Mouse (Mus musculus): ENCODE results near the gene Iapp. TPM values are rescaled to one million over a fixed set of nuclear protein-coding genes. Genes with fewer than 3 reads are reported as not detected.
"Not testable (repeated sequence)": the region's sequence is repeated elsewhere in the genome, so short reads cannot be mapped to it uniquely, and the experiment has no call there.

Iapp gene
- polyA plus RNA-seq (2014; fragmentation: Nextera tagmentation; extraction: Ambion mirVana), result 0.30 and 3.2 TPM in 2 replicates

DNA sequence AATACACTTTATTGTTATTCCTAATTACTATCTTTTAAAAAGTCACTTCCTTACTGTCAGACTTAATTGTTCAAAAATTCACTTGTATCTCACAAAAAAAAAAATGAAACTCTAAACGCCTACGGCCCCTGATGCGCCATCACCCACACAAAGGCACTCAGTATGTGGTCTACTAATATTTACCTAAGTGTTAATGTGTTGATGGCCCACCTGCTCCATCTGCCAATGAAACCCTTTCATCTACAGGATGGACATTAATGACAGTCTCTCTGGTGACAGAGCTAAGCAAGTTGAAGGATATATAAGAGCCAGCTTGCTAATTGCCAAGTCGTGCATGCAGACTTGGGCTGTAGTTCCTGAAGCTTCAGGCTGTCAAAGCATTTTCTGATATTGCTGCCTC, at the start of gene Iapp:
Gene Iapp (plus strand): TSS at position 326 of the 400 bp plus-strand sequence.
- no peak within 1 kb of the TSS for H3K27ac ChIP-seq (ENCODE audit: low read length)
- no peak within 1 kb of the TSS for H3K4me2 ChIP-seq (replicated peaks; ENCODE audit: low read depth, low read length)
- 46% methylated on average over 4 of the region's 4 CpGs for WGBS
- no peak within 1 kb of the TSS for H3K4me3 ChIP-seq (ENCODE audit: low read depth, low read length)
- no peaks in the 10 kb centered on the region for H3K4me1 ChIP-seq (ENCODE audit: control insufficient read depth, insufficient read depth, low read length)
- H3K27me3 ChIP-seq (ENCODE audit: control insufficient read depth, insufficient read depth, low read length), result no peaks in the 10 kb centered on the region
- no peaks in the 10 kb centered on the region for H3K9me3 ChIP-seq (ENCODE audit: control insufficient read depth, low read depth, low read length)
- no peaks in the 10 kb centered on the region for H3K36me3 ChIP-seq (ENCODE audit: control insufficient read depth, insufficient read depth, low read length)
- no peak for ATAC-seq (ENCODE audit: insufficient number of reproducible peaks, insufficient read depth, low FRiP score, low read depth)
- H3K9ac ChIP-seq (replicated peaks; ENCODE audit: low read depth, low read length), result no peak within 1 kb of the TSS

GRCm38 (mm10) chr6:142250738-142251307, 47.4 kb upstream of the Iapp start:
- WGBS, result 83% methylated on average over 1 of the region's 1 CpGs
- not testable (repeated sequence) for H3K9me3 ChIP-seq (ENCODE audit: control insufficient read depth, low read depth, low read length); H3K4me2 ChIP-seq (replicated peaks; ENCODE audit: low read depth, low read length); H3K4me3 ChIP-seq (ENCODE audit: low read depth, low read length); H3K27ac ChIP-seq (ENCODE audit: low read length); H3K36me3 ChIP-seq (ENCODE audit: control insufficient read depth, insufficient read depth, low read length); ATAC-seq (ENCODE audit: insufficient number of reproducible peaks, insufficient read depth, low FRiP score, low read depth); H3K27me3 ChIP-seq (ENCODE audit: control insufficient read depth, insufficient read depth, low read length); H3K9ac ChIP-seq (replicated peaks; ENCODE audit: low read depth, low read length); H3K4me1 ChIP-seq (ENCODE audit: control insufficient read depth, insufficient read depth, low read length)

DNA sequence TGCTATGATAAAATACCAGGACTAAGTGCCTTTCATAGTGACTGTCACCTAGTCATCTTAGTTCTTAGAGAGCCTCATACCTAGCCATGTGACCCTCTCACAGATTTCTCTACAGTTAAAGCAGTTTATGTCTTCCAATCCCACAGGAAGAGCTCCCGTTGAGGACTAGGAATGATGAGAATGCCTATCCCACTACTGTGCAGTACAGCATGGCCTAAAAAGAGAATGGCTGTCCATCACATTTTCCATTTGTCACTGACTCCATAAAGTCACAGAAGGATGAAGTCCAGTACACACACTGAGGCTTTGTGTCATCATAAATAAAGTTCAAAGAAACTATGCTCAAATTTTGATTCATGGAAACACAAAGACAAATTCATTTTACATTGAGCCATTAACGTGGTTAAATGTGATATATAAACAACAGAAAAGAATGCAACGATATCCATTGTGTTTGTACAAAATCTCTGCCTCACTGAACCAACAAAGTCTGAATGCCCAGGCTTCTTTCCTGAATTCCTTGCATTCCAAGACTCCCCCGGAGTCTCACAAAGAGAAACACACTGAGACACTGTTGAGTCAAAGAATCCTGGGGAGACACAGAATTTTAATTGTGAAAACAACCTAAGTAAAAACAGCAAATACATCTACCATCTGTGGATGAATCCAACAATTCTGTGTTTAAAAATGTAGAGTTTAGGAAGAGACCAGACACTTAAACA, 22.3 kb upstream of the Iapp start:
- Histone ChIP-seq H3K27me3 (ENCODE audit: control insufficient read depth, insufficient read depth, low read length) (no peaks in the 10 kb centered on the region), H3K36me3 (ENCODE audit: control insufficient read depth, insufficient read depth, low read length) (no peaks in the 10 kb centered on the region), H3K27ac (ENCODE audit: low read length) (no peak overlapping the region), H3K4me1 (ENCODE audit: control insufficient read depth, insufficient read depth, low read length) (no peaks in the 10 kb centered on the region), H3K4me2 (replicated peaks; ENCODE audit: low read depth, low read length) (no peak overlapping the region), H3K9me3 (ENCODE audit: control insufficient read depth, low read depth, low read length) (no peaks in the 10 kb centered on the region), H3K4me3 (ENCODE audit: low read depth, low read length) (no peak overlapping the region), H3K9ac (replicated peaks; ENCODE audit: low read depth, low read length) (no peak overlapping the region)
- ATAC-seq (ENCODE audit: insufficient number of reproducible peaks, insufficient read depth, low FRiP score, low read depth), result no peak
- 7% methylated on average over 4 of the region's 4 CpGs for WGBS

DNA sequence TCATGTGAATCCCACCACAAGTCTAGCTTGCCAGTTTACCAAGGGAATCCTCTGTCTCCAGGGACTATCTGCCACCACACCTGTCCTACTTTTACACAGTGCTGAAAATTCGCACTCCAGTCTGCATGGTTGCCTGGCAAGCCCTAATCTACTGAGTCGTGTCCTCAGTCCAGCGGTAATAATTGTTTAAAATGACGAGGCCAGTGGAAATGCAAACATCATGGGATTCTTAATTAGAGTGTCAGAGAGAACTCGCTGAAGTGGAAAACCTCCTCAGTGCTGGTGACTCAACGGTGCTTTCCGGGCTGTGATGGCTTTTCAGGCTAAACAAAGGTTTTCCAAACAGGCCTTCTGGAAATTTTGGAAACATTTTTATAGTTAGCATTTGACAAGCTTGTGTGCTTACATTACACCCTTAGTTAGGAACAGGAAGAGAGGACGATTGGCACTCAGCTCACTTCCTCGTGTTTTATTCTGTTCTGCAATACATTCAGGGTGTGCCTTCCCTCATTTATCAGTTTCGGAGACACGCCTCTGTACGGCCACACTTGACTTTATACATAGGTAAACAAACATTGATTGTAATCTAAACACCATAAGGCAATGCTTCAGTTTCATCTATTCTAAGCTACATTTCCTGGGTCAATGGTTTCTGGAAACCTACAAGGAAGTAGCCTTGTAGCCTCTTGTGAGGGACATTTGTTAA, 8.7 kb upstream of the Iapp start:
- 69% methylated on average over 12 of the region's 12 CpGs for WGBS
- Histone ChIP-seq H3K9me3 (ENCODE audit: control insufficient read depth, low read depth, low read length) (no peaks in the 10 kb centered on the region), H3K27me3 (ENCODE audit: control insufficient read depth, insufficient read depth, low read length) (no peaks in the 10 kb centered on the region), H3K36me3 (ENCODE audit: control insufficient read depth, insufficient read depth, low read length) (no peaks in the 10 kb centered on the region), H3K4me2 (replicated peaks; ENCODE audit: low read depth, low read length) (no peak overlapping the region), H3K4me3 (ENCODE audit: low read depth, low read length) (no peak overlapping the region), H3K27ac (ENCODE audit: low read length) (no peak overlapping the region), H3K4me1 (ENCODE audit: control insufficient read depth, insufficient read depth, low read length) (no peaks in the 10 kb centered on the region), H3K9ac (replicated peaks; ENCODE audit: low read depth, low read length) (no peak overlapping the region)
- 0 out of 2 replicates have a peak, but pooled peaks have one; percentile 37 for ATAC-seq (ENCODE audit: insufficient number of reproducible peaks, insufficient read depth, low FRiP score, low read depth)

DNA sequence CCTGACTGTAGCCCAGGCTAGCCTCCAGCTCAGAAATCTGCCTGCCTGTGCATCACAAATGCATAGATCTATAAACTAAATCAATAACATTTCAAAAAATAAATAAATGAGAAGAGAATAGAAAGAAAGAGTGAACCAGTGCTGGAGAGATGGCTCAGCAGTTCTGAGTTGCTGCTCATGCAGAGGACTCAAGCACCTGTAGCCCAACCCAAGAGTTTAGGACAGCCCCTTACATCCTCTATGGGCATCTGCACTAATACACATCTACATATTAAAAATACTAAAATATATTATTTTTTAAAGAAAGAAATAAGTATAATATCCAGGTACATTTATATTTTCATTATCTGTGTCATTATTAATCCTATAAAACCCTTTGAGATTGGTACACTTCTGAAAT, 6.9 kb downstream of the Iapp start:
- Histone ChIP-seq H3K4me1 (ENCODE audit: control insufficient read depth, insufficient read depth, low read length) (no peaks in the 10 kb centered on the region), H3K9me3 (ENCODE audit: control insufficient read depth, low read depth, low read length) (peaks cover 3% of the 10 kb centered on the region; the same call in 1 of the 2 replicates), H3K4me2 (replicated peaks; ENCODE audit: low read depth, low read length) (no peak overlapping the region), H3K27ac (ENCODE audit: low read length) (no peak overlapping the region), H3K9ac (replicated peaks; ENCODE audit: low read depth, low read length) (no peak overlapping the region), H3K27me3 (ENCODE audit: control insufficient read depth, insufficient read depth, low read length) (no peaks in the 10 kb centered on the region), H3K36me3 (ENCODE audit: control insufficient read depth, insufficient read depth, low read length) (no peaks in the 10 kb centered on the region), H3K4me3 (ENCODE audit: low read depth, low read length) (no peak overlapping the region)
- ATAC-seq (ENCODE audit: insufficient number of reproducible peaks, insufficient read depth, low FRiP score, low read depth), result no peak

GRCm38 (mm10) chr6:142314285-142314684, 16.1 kb downstream of the Iapp start:
- 76% methylated on average over 5 of the region's 5 CpGs for WGBS
- H3K4me1 ChIP-seq (ENCODE audit: control insufficient read depth, insufficient read depth, low read length), result no peaks in the 10 kb centered on the region
- no peak overlapping the region for H3K4me2 ChIP-seq (replicated peaks; ENCODE audit: low read depth, low read length)
- H3K36me3 ChIP-seq (ENCODE audit: control insufficient read depth, insufficient read depth, low read length), result no peaks in the 10 kb centered on the region
- no peak overlapping the region for H3K4me3 ChIP-seq (ENCODE audit: low read depth, low read length)
- no peak for ATAC-seq (ENCODE audit: insufficient number of reproducible peaks, insufficient read depth, low FRiP score, low read depth)
- no peak overlapping the region for H3K9ac ChIP-seq (replicated peaks; ENCODE audit: low read depth, low read length)
- no peak overlapping the region for H3K27ac ChIP-seq (ENCODE audit: low read length)
- H3K27me3 ChIP-seq (ENCODE audit: control insufficient read depth, insufficient read depth, low read length), result no peaks in the 10 kb centered on the region
- H3K9me3 ChIP-seq (ENCODE audit: control insufficient read depth, low read depth, low read length), result peaks cover 3% of the 10 kb centered on the region; the same call in 1 of the 2 replicates

- no peaks in the 10 kb centered on the region for H3K4me1 ChIP-seq (ENCODE audit: control insufficient read depth, insufficient read depth, low read length)
- no peak overlapping the region for H3K9ac ChIP-seq (replicated peaks; ENCODE audit: low read depth, low read length)
- no peak overlapping the region for H3K4me3 ChIP-seq (ENCODE audit: low read depth, low read length)
- no peak overlapping the region for H3K27ac ChIP-seq (ENCODE audit: low read length)
- no peaks in the 10 kb centered on the region for H3K36me3 ChIP-seq (ENCODE audit: control insufficient read depth, insufficient read depth, low read length)
- ATAC-seq (ENCODE audit: insufficient number of reproducible peaks, insufficient read depth, low FRiP score, low read depth), result no peak
- H3K4me2 ChIP-seq (replicated peaks; ENCODE audit: low read depth, low read length), result no peak overlapping the region
- H3K27me3 ChIP-seq (ENCODE audit: control insufficient read depth, insufficient read depth, low read length), result no peaks in the 10 kb centered on the region
- H3K9me3 ChIP-seq (ENCODE audit: control insufficient read depth, low read depth, low read length), result no peaks in the 10 kb centered on the region
These were observed 18.9 kb downstream of the Iapp start for GRCm38 (mm10) chr6:142317106-142317505.

DNA sequence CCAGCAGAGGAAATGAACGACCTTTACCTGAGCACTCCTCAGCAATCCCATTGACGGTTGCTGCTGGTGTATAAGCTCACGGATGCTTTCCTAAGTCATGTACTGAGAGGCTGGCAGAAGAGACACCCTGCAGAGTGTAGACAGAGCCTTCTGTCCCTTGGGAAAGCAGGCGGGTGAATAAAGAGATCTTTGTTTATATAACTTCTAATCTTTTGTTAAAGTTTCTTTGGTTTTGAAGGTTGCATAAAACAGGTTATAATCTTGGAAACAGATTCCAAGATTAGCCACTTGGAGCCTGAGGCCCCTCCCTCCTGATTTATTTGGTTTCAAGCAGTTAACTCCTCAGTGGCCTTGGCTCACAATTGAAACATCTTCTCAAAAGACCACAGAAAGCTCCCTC, 24.7 kb downstream of the Iapp start, which contains the start of gene Slco1a5:
Gene Slco1a5 (minus strand): TSS at position 101 of the 400 bp plus-strand sequence.
- H3K9me3 ChIP-seq (ENCODE audit: control insufficient read depth, low read depth, low read length), result no peaks in the 10 kb centered on the region
- no peak for ATAC-seq (ENCODE audit: insufficient number of reproducible peaks, insufficient read depth, low FRiP score, low read depth)

More for the DNA sequence above, 24.7 kb downstream of the Iapp start, which contains the start of gene Slco1a5:
- no peak within 1 kb of the TSS for H3K27ac ChIP-seq (ENCODE audit: low read length)
- 21% methylated on average over 4 of the region's 4 CpGs for WGBS
- H3K4me2 ChIP-seq (replicated peaks; ENCODE audit: low read depth, low read length), result no peak within 1 kb of the TSS
- H3K4me1 ChIP-seq (ENCODE audit: control insufficient read depth, insufficient read depth, low read length), result no peaks in the 10 kb centered on the region
- no peaks in the 10 kb centered on the region for H3K27me3 ChIP-seq (ENCODE audit: control insufficient read depth, insufficient read depth, low read length)
- no peak within 1 kb of the TSS for H3K9ac ChIP-seq (replicated peaks; ENCODE audit: low read depth, low read length)
- H3K36me3 ChIP-seq (ENCODE audit: control insufficient read depth, insufficient read depth, low read length), result no peaks in the 10 kb centered on the region
- H3K4me3 ChIP-seq (ENCODE audit: low read depth, low read length), result no peak within 1 kb of the TSS
